Mouse (Mus musculus): ENCODE measurements around the gene Psmb10.

- TF ChIP-seq TAL1 (IDR thresholded peaks at IDR 0.05; ENCODE audit: low read length) (no peak), GATA1 (IDR thresholded peaks at IDR 0.05; ENCODE audit: low read length) (no peak)
Observed at GRCm38 (mm10) chr8:105935105-105935504, 3.1 kb downstream of the Psmb10 start.

All from erythroblast, embryonic 14.5 days (primary cell).